Mouse (Mus musculus) limb, embryonic 11.5 days (tissue): Measurements from ENCODE around the gene Nacc2. TPM values are rescaled to one million over a fixed set of nuclear protein-coding genes. Genes with fewer than 3 reads are reported as not detected.

Source experiments
- ATAC-seq: fragments of 200-750 bp; cut with Nextera tagmentation; 2 replicates; pipeline ENCODE4 v1.8.0; 2017; ENCODE audit warnings: low read depth; ENCODE audit not compliant: insufficient number of reproducible peaks, low FRiP score, low TSS enrichment
- DNase-seq: peaks from one replicate; pipeline ENCODE4 v3.0.0-alpha.2; 2015; ENCODE audit warnings: low spot score
- H3K27ac ChIP-seq: fragments of 300-500 bp; sonication (generic); replicated peaks from 2 replicates; pipeline ENCODE4 v1.5.1; 2014; ENCODE audit warnings: low read depth, mild to moderate bottlenecking, low read length
- H3K27me3 ChIP-seq: fragments of 300-500 bp; sonication (generic); 2 replicates; pipeline ENCODE4 v1.6.1; 2014; ENCODE audit warnings: mild to moderate bottlenecking, low read length, mixed read lengths; ENCODE audit not compliant: control insufficient read depth, insufficient read depth
- H3K36me3 ChIP-seq: fragments of 300-500 bp; sonication (generic); 2 replicates; pipeline ENCODE4 v1.6.1; 2014; ENCODE audit warnings: mild to moderate bottlenecking, low read length, moderate library complexity, mixed read lengths; ENCODE audit not compliant: control insufficient read depth, insufficient read depth
- H3K4me1 ChIP-seq: fragments of 300-500 bp; sonication (generic); 2 replicates; pipeline ENCODE4 v1.6.1; 2014; ENCODE audit warnings: low read length, mixed read lengths; ENCODE audit not compliant: control insufficient read depth, insufficient read depth
- H3K4me2 ChIP-seq: fragments of 300-500 bp; sonication (generic); 2 replicates; pipeline ENCODE4 v1.6.1; 2014; ENCODE audit warnings: low read depth, mild to moderate bottlenecking, moderate library complexity; ENCODE audit not compliant: severe bottlenecking
- H3K4me3 ChIP-seq: fragments of 300-500 bp; sonication (generic); 2 replicates; pipeline ENCODE4 v1.5.1; 2014; ENCODE audit warnings: low read depth, low read length
- H3K9ac ChIP-seq: fragments of 300-500 bp; sonication (generic); 2 replicates; pipeline ENCODE4 v1.6.1; 2014; ENCODE audit warnings: mild to moderate bottlenecking, low read length
- H3K9me3 ChIP-seq: fragments of 300-500 bp; sonication (generic); 2 replicates; pipeline ENCODE4 v1.6.1; 2016; ENCODE audit warnings: low read length; ENCODE audit not compliant: control insufficient read depth
- WGBS: fragments of 180-500 bp; shearing (Covaris S2); extraction: QIAGEN DNeasy Blood & Tissue Kit; methylation state at CpG from one replicate; pipeline ENCODE4 v1.1.7; 2014; 5-methylcytosine and 5-hydroxymethylcytosine counted together
- polyA plus RNA-seq: library from polyadenylated mRNA; unstranded; fragments of >200 nt; fragmentation: Nextera tagmentation; extraction: Ambion mirVana; gene quantifications from 2 replicates; pipeline ENCODE4 v1.2.1, GENCODE M21; 2014

Gene Nacc2
- 2.8 and 4.0 TPM in 2 replicates for polyA plus RNA-seq

DNA sequence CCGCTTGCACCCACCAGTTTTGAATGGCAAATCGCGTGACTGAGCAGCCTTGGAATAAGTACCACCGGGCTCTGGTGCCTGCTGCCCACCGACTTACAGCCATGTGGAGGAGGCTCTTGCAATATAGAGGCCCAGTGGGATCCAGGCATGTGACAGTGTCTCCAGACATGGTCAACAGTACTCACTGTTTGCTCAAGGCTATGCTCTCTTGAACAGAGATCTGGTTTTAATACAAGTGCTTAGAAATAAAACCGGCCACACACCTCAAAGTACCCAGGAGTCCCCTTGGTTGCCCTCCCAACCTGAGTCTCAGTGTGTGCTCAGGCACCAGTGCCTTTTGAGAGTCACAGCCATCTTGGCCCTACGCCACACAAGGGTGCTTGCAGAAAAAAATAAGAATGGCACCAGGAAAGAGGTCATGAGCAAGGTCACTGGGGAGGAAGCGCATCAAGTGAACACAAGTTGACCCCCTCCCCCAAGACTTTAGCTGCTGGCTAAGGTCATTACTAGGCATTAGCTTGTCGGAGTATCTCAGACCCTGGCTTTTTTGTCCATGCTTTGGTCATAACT is at the start of gene Nacc2:
TSS of gene Nacc2 (minus strand) at position 142 of the 570 bp plus-strand sequence.
- Histone ChIP-seq H3K27ac (no peak within 1 kb of the TSS), H3K27me3 (peaks cover 23% of the 10 kb centered on the region), H3K4me2 (peak within 1 kb of the TSS; percentile 98), H3K4me3 (peak within 1 kb of the TSS; percentile 51), H3K9ac (peak within 1 kb of the TSS; percentile 69), H3K4me1 (0 out of 2 replicates have a peak, but pooled peaks cover 3% of the 10 kb centered on the region), H3K36me3 (no peaks in the 10 kb centered on the region), H3K9me3 (no peaks in the 10 kb centered on the region)
- ATAC-seq (no peak), DNase-seq (no peak)
- WGBS, result 26% methylated on average over 9 of the region's 9 CpGs

DNA sequence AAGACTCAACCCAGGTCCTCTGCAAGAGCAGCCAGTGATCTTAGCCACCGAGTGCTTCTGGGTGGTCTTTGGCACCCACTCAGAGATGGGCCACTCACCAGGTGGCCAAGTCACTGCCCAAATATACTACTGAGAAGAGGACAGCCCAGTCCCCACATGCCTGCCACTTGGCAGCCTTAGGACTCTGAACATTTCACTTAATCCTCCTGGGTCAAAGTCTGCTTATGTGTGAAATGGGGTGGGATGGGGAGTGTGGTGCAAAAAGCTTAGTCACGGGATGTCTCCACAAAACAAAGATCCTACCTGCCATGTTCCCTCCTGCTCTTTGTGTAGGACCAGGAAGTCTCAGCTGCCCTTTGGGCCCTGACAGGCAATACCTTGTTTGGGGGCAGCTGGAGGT is 49.1 kb upstream of the Nacc2 start:
- Histone ChIP-seq H3K9ac (no peak overlapping the region), H3K4me1 (no peaks in the 10 kb centered on the region), H3K4me2 (no peak overlapping the region), H3K27me3 (peaks cover 5% of the 10 kb centered on the region; the same call in 1 of the 2 replicates), H3K9me3 (no peaks in the 10 kb centered on the region), H3K27ac (no peak overlapping the region), H3K36me3 (no peaks in the 10 kb centered on the region), H3K4me3 (no peak overlapping the region)
- WGBS, result 88% methylated on average over 2 of the region's 2 CpGs
- DNase-seq, result no peak
- no peak for ATAC-seq

GRCm38 (mm10) chr2:26170376-26170775 is 47.4 kb upstream of the Nacc2 start:
- Histone ChIP-seq H3K4me3 (no peak overlapping the region), H3K9ac (no peak overlapping the region), H3K4me2 (no peak overlapping the region), H3K4me1 (no peaks in the 10 kb centered on the region), H3K27me3 (no peaks in the 10 kb centered on the region), H3K9me3 (no peaks in the 10 kb centered on the region), H3K36me3 (no peaks in the 10 kb centered on the region), H3K27ac (no peak overlapping the region)
- DNase-seq (no peak), ATAC-seq (no peak)
- WGBS, result 56% methylated on average over 2 of the region's 2 CpGs

DNA sequence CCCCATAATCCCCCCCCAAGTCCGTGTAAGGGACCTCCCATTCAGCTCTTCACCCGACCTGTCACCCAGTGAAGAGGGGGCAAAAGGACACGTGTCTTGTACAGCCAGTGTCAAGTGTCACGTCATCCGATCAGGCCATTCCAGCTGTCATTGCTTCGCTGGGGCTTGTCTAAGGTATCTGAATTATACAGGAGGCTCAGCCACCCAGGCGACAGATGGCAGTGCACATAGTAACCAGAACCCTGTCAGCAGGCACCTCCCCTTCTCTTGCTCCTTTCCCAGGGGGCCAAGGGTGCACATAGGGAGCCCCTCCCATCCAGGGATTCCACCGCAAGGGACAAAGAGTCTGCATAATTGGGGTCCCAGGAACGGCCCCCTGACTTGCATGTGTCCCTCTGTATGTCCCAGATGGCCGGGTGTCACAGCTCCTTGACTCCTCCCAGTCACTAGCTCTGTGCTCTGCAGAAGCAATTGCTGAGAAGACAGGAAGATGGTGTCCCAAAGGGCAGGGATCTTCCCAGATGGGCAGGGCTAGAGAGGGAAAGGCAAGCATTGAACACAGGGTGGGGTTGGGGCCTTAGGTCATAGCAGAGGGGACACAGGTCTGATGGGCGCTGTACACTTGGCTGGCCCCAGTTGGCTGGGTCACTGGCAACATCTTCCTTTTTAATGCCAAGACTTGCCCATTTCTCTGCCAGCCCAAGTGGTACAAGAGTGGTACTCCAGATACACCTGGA is 46.0 kb upstream of the Nacc2 start:
- no peaks in the 10 kb centered on the region for H3K27me3 ChIP-seq
- H3K4me1 ChIP-seq, result no peaks in the 10 kb centered on the region
- H3K4me2 ChIP-seq, result no peak overlapping the region
- H3K27ac ChIP-seq, result no peak overlapping the region
- DNase-seq (no peak), ATAC-seq (no peak)
- no peaks in the 10 kb centered on the region for H3K36me3 ChIP-seq
- no peak overlapping the region for H3K9ac ChIP-seq
- 26% methylated on average over 11 of the region's 11 CpGs for WGBS
- H3K4me3 ChIP-seq, result no peak overlapping the region
- H3K9me3 ChIP-seq, result no peaks in the 10 kb centered on the region

- H3K9me3 ChIP-seq, result no peaks in the 10 kb centered on the region
- no peak overlapping the region for H3K9ac ChIP-seq
- H3K27ac ChIP-seq, result no peak overlapping the region
- ATAC-seq (no peak), DNase-seq (no peak)
- WGBS, result 71% methylated on average over 3 of the region's 3 CpGs
- peaks cover 3% of the 10 kb centered on the region; the same call in 1 of the 2 replicates for H3K4me1 ChIP-seq
- H3K4me3 ChIP-seq, result no peak overlapping the region
- no peaks in the 10 kb centered on the region for H3K36me3 ChIP-seq
- H3K4me2 ChIP-seq, result no peak overlapping the region
- no peaks in the 10 kb centered on the region for H3K27me3 ChIP-seq
These were observed 43.9 kb upstream of the Nacc2 start for GRCm38 (mm10) chr2:26166890-26167289.

GRCm38 (mm10) chr2:26158064-26158463 is 35.0 kb upstream of the Nacc2 start:
- no peak for DNase-seq
- H3K27ac ChIP-seq, result no peak overlapping the region
- no peak overlapping the region for H3K9ac ChIP-seq
- no peak overlapping the region for H3K4me3 ChIP-seq
- H3K4me1 ChIP-seq, result no peaks in the 10 kb centered on the region
- H3K27me3 ChIP-seq, result no peaks in the 10 kb centered on the region
- ATAC-seq, result no peak
- no peaks in the 10 kb centered on the region for H3K36me3 ChIP-seq
- H3K9me3 ChIP-seq, result no peaks in the 10 kb centered on the region
- WGBS, result 86% methylated on average over 9 of the region's 9 CpGs
- no peak overlapping the region for H3K4me2 ChIP-seq

GRCm38 (mm10) chr2:26156191-26156977 is 33.4 kb upstream of the Nacc2 start:
- no peak for ATAC-seq

GRCm38 (mm10) chr2:26155737-26156136 is 32.7 kb upstream of the Nacc2 start:
- Histone ChIP-seq H3K4me3 (no peak overlapping the region), H3K27ac (no peak overlapping the region), H3K36me3 (no peaks in the 10 kb centered on the region), H3K27me3 (no peaks in the 10 kb centered on the region), H3K9ac (no peak overlapping the region), H3K9me3 (no peaks in the 10 kb centered on the region), H3K4me2 (no peak overlapping the region), H3K4me1 (no peaks in the 10 kb centered on the region)
- DNase-seq (no peak), ATAC-seq (no peak)
- WGBS, result 73% methylated on average over 3 of the region's 3 CpGs

More at GRCm38 (mm10) chr2:26156191-26156977, 33.4 kb upstream of the Nacc2 start:
- Histone ChIP-seq H3K9ac (no peak overlapping the region), H3K27ac (no peak overlapping the region), H3K4me2 (no peak overlapping the region), H3K4me1 (no peaks in the 10 kb centered on the region), H3K27me3 (no peaks in the 10 kb centered on the region), H3K4me3 (no peak overlapping the region), H3K36me3 (no peaks in the 10 kb centered on the region), H3K9me3 (no peaks in the 10 kb centered on the region)
- no peak for DNase-seq
- WGBS, result 77% methylated on average over 10 of the region's 10 CpGs
